Mouse (Mus musculus) erythroblast, embryonic 14.5 days (primary cell): ENCODE measurements around the gene Pgpep1.

Experiments
- GATA1 ChIP-seq: IDR thresholded peaks from 2 replicates; pipeline ENCODE4 v1.6.1; 2012; ENCODE audit warnings: low read length, inconsistent platforms, mixed read lengths
- TAL1 ChIP-seq: IDR thresholded peaks from 3 replicates; pipeline ENCODE4 v1.6.1; 2012; ENCODE audit warnings: low read length, inconsistent platforms, mixed read lengths

DNA sequence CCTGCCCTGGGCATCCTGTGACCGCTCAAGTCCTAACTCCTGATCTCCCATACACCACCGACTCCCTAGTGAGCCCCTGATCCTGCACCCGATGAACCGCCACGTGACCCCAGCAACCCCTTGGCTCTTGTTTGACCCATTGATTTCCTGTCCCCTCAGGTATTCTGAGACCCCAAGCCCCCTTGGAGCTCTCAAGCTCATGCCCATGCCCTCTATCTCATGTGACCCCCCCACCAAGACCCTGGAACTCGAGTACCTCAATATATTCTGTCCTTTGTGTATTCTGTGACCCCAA, 52.6 kb downstream of the Pgpep1 start:
- TF ChIP-seq TAL1 (no peak), GATA1 (no peak)
